Mouse (Mus musculus): ENCODE measurements at regions not wholly inside any gene's neighbourhood (a gene's known extent, or its start where the extent isn't known, plus 50 kb on each side); places are given as distances from the start of the nearest gene placed in this dataset.

- no peak for DNase-seq
Measured at GRCm38 (mm10) chr4:101342071-101342762, 76.9 kb upstream of the Ak4 start.

- no peak for DNase-seq
Measured at GRCm38 (mm10) chr4:101340741-101341140, 75.7 kb upstream of the Jak1 start.

GRCm38 (mm10) chr4:101338211-101338610 is 73.1 kb upstream of the Jak1 start:
- no peak for DNase-seq

GRCm38 (mm10) chr4:101336811-101337210 is 71.7 kb upstream of the Jak1 start:
- peak; percentile 46 for DNase-seq

- no peak for DNase-seq
Measured at GRCm38 (mm10) chr4:101336371-101336770, 71.3 kb upstream of the Jak1 start.

- DNase-seq, result no peak
Measured at GRCm38 (mm10) chr4:101333868-101334267, 68.8 kb upstream of the Jak1 start.

- DNase-seq, result no peak
Measured at GRCm38 (mm10) chr4:101333036-101333435, 68.0 kb upstream of the Jak1 start.

- DNase-seq, result no peak
Measured at GRCm38 (mm10) chr4:101331231-101331630, 66.1 kb upstream of the Jak1 start.

GRCm38 (mm10) chr4:101329060-101329459 is 64.0 kb upstream of the Jak1 start:
- DNase-seq, result no peak

- DNase-seq, result no peak
Measured at GRCm38 (mm10) chr4:101326067-101326466, 61.0 kb upstream of the Jak1 start.

GRCm38 (mm10) chr4:101321731-101322130 is 56.6 kb upstream of the Jak1 start:
- no peak for DNase-seq

GRCm38 (mm10) chr4:101320587-101320986 is 55.5 kb upstream of the Jak1 start:
- DNase-seq, result peak; percentile 51

- no peak for DNase-seq
Measured at GRCm38 (mm10) chr4:101319681-101320220, 54.7 kb upstream of the Jak1 start.

GRCm38 (mm10) chr4:101318836-101319235 is 53.8 kb upstream of the Jak1 start:
- no peak for DNase-seq

GRCm38 (mm10) chr4:101316061-101316460 is 51.0 kb upstream of the Jak1 start:
- DNase-seq, result no peak

Small RNAs in the stretch of these regions (microRNA-seq; reads per million reads assigned to microRNA genes)
- gene Mir101a, result 233 reads per million, percentile 56 among the genes with 10 or more reads in this experiment

Measured in adrenal gland, postnatal 10 days (tissue).